Mouse (Mus musculus) v-Abl transformed pro-B cells (cell line): ENCODE measurements at regions not wholly inside any gene's neighbourhood (a gene's known extent, or its start where the extent isn't known, plus 50 kb on each side); places are given as distances from the start of the nearest gene placed in this dataset.

Source experiments
- in situ Hi-C, 2 experiments: fragments of 400-800 bp; cut with MboI; formaldehyde crosslinking; loops; one replicate each; pipeline ENCODE4 v1.15.1; 2025; ENCODE audit not compliant: unreplicated experiment in 2 of 2

DNA sequence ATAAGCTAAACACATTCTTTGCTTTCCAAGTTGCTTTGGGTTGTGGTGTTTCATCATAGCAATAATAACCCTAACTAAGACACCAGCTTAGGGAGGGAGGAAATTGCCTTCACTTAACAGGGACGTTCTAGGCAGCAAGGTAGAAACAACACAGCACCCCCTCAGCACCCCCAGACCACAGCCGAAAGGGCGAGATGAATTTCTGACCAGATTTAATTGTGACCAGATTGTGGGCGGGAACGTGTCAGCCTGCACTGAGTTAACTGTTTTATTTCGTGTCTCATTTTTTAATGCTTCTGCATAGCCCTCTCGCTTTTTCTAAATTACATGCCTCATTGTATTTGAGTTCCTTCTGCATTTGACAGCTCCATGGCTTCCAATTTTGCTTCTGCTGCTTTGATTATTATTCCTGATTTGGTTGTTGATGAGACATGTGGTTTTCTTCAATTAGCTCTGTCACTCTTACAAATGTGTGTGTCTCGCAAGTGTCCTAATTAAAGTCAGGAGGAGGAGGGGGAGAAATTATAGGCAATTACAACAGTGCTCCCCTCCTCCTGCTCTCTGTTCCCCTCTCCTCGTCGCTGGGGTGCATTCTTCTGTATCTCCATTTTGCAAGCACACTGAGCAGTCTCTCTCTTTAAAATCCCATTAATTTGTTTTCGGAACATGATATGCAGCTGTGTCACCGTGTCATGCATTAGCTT, 155.6 kb upstream of the Sel1l start:
- in situ Hi-C loops: no loop called here

DNA sequence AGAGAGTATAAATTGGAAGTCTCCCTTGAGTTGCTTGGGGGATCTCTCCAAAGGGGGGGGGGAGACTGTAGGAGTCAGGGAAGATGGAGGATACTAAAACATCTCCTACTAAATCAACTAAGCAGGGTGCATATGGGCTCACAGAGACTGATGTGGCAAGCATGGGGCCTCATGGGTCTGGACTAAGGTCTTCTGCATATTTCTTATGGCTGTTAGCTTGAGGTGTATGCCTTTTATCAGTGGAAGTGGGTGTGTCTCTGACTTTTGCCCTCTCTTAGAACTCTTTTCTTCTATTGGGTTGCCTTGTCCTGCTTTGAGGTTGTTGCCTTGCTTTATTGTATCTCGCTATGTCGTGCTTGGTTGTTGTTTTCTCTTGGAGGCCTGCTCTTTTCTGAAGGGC, 150.1 kb upstream of the Sel1l start:
- in situ Hi-C loops: no loop called here

DNA sequence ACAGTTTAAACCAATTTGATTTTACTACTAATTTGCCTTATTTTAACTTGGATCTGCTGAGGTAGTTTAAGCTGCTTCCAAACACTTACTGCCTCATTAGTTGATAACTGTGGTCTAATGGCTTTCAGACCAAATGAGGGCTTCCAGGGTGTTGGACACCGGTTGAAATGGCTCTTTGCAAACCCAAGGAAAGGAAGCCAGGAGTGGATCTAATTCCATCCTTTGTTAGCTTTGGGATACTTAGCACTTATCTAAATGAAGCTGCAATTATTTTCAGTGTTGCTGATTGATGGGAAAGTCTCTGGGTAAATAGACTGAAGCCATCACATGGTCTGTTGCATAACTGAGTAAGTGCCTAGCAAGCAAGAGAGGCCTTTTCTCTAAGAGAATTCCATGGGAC, 148.4 kb upstream of the Sel1l start:
- in situ Hi-C loops: no loop called here

DNA sequence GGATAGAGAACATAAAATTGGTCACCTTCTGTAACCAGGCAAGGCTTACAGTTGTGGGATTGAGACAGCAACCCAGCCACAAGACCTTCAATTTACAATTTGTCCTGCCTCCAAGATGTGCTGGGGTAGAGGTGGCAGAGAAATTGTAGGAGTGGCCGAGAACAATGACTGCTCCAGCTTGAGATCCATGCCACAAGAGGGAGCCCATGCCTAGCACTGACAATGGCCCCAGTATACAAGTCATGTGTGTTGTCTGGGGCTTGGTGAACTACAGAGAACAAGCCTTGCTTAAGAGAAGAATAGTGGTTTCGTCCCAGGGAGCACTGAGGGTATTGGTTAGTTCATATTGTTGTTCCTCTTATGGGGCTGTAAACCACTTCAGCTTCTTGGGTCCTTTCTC, 146.6 kb upstream of the Sel1l start:
- in situ Hi-C loops: no loop called here

DNA sequence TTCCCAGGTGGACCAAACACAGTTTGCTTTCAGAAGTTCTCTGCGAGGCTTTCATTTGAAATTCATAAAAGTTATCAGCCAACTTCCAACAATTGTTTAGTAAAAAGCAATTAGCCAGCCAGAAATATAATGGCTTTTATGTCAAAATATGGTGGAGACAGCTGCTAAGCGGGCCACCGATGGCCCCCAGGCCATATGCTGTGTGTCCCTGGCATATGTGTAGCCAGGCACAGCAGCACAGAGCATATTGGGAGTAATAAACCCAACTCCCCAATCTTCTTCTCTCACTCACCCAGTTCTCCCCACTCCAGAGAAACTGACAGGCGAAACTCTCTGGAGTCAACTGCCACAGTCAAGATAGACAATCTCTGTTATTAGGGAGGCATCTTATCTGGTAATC, 137.5 kb upstream of the Sel1l start:
- in situ Hi-C loops: no loop called here

DNA sequence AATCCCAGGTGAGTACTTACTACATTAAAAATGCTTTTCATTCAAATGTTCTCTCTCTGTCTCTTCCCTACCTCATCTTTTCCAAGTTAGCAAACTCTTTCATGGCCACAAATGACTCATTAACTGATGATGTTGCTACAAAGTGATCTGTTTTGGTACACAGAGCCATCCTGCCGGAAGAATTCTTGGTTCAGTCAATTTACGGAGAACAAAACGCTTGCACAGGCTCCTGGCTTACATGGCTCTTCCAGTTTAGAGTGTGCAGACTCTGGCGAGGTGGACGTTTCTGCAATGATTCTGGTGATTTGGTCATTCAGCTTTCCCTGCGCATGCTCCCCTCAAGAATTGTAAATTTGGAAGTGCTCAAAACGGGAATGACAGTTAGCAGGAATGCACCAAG, 131.4 kb upstream of the Sel1l start:
- in situ Hi-C loops: no loop called here

DNA sequence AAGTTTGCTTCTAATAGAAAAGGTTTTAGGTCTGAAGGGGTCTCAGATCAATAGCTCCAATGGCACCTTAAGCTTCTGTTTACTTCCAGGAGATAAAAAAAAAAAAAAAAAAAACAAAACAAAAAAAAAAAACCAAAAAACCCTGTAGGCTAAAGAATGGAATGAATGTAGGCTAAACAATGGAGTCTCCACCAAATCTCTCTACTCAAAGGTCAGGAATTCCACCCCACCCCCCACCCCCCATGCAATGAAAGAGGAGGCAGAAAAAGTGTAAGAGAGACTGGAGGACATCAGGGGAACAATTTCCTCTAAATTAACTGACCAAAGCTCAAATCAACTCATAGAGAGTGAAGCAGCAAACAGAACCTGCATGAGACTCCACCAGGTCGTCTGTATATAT, 122.1 kb upstream of the Sel1l start:
- in situ Hi-C loops: no loop called here

DNA sequence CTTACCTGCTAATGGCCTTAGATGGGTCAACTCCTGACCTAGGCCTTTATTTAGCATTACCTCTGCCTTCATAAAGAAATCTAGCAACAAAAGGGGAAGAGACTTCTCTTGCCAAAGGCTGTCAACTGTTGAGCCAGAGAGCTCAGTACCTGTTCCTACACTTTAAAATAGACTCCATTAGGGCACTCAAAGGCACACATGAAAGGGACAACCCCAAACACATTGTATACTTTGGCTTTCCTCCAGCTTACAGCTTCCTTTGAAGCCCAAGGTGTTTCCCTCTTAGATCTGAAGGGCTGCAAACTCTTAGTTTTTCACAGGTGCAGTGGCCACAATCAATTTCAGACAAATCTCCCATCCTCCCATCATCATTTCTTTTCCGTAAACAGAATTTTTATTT, 117.0 kb upstream of the Sel1l start:
- in situ Hi-C loops: no loop called here

DNA sequence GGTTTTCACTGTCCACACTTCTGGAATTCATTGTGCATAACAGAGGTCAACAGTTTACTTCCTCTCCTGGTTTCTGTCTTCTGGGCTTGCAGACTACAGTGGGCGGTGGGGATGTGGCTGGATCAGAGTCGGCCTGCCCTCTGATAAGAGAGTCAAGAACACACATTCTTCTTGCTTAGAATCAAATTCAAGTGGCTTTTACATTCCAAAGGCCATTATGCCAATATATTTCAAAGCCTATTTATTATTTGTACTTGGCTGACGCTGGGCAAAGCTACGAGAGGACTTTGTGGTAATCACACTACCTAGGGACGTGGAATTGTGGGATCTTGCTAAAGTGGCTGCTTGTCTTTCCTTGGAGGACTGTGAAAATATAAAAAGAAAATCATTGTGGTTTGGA, 114.3 kb upstream of the Sel1l start:
- in situ Hi-C loops: no loop called here

DNA sequence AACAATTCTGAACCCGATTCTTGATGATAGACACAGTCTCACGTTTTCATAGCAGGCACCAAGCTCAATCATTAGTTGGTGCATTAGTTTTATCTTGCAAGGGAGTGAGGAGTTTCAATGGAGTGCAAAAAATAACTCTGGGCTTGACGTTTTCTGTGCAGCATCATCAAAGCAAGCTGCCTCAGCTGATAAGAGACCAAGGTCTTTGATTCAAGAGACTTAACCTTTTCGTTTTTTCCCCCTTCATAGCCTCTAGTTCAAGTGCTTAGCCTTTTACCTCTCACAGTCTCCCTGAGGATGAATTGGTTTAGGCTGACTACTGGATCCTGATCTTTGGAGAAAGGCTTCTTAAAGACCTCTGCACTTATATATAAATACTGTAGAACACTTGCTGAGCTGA, 109.1 kb upstream of the Sel1l start:
- in situ Hi-C loops: no loop called here

DNA sequence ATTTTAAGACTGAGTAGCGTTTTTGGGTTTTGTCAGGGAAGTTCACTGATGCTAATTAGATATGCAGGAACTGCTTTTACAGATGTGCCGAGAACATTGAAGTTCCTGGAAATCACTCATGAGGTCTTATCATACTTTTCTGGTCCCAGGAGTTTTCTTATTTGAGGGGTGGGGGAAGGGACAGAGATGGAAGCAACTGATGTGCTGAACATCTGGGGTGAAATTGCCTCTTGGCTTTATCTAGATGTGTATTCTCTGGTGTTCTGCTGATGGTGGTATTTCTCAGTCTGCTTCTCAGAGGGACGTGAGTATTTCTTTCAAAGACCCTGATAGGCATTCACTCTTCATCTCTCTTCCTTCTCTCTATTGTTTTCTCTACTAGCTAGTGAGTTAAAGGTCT, 107.5 kb upstream of the Sel1l start:
- in situ Hi-C loops: no loop called here

DNA sequence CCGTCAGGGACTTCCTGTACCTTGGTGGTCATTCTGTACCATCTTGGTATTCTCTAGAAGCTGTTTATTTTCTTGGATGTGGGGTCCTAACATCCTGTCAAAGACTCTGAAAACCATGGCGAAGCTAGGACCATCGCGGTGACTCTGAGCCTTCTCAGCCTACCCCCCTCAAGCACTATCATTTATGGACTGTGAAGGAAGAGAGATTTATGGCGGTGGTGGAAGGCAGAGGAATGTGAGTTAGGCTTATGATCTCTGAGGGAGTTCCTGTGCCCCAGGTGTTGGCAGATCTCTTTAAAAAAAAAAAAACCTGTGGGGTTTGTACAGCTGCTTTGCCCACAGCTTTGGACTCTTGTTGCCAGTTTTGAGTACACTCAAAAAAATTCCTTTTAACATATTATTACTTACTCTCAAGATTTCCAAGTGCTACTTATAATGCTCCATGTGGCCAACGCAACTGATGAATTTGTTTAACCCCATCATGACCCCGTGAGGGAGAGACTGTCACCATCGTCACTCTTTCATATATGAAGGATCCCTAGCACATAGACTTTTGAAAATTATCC, 99.7 kb upstream of the Sel1l start:
- in situ Hi-C loops: no loop called here

DNA sequence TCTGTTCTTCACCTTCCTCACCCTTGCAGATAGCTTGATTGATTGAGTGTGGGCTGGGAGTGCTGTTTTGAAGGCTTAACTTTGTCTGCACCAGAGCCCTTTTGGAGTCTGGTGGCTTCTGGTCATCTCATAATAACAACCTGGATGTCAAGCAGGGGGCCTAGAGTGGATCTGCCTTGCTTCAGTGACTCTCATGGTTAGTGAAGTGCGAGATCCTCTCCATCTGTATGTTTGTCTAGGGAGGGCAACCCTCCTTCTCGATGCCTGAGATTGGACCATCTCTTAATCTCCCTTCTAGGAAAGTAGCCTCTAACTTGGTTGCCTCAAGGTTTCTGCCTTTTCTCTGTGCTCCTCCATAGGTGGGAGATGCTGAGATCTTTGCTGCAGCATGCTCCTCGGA, 99.0 kb upstream of the Sel1l start:
- in situ Hi-C loops: no loop called here

DNA sequence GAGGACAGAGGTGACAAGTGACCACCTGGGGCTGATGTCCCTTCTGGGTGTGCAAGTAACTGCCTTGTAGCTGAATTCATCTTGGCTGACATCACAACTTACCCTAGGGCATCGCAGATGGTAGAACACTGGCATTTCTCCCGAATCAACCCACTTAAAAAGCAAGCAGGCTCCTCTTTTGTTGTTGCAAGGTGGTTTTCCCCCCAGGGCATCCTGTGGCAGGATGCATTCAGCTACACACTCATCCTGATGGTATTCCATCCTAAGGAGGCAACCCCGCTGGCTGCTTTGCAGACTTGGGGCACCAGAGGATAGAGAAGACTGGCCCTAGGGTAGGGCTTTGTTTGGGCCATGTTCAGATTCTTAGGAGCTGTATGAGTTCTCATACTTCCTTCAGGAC, 97.6 kb upstream of the Sel1l start:
- in situ Hi-C loops: no loop called here

DNA sequence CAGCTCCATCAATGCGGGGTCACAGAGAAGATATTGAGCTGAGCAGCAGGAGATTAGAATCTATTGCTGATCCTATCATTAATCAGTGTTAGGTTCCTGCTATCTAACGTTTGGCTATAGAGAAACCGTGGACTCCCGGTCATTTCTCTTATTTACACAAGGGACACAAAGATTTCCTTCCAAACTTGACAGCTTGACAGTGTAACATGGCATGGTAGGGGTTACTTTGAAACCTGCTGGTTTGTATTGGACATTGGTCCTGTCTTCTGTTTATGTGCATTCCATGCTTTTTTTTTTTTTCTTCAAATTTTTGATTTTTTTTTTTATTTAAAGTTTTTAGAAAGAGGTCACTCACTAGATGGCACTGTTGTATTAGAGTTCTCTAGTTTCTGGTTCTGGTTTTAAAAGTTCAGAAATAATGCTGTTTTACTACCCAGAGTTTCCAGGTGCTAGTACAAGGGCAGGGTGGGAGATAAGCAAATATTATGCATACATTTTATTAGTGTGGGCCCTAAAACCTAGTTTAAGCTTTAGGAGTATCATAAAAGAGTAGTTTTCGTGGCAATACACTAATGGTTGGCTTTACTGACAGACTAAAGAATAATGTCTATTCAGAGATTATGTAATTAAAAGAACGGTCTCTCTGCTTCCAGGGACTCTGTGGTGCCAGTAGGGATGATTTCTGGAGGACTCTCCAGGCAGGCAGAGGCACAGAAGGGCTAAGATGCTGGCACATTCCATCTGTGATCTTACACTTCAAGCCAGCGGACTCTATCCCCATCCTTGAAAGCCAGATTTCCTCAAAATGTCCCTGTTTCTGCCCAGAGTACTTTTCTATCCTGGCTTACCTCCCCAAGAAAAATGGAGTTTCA, 83.8 kb upstream of the Sel1l start:
- in situ Hi-C loops: no loop called here

DNA sequence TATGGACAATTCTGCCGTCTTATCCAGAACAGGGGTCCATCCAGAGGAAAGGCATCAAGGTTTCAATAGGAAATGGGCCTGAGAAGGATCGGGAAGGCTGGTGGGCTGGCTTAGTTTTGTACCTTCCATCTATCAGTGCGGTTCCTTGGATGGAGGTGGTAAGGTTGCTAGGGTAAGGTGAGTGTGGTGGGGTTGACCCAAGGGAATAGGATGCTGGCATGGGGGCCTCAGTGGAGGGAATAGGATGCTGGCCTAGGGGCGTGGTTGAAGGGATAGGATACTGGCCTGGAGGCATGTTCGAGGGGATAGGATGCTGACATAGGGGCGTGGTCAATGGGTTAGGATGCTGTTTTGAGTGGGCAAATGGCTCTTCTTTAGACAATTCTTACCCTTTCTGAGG, 82.6 kb upstream of the Sel1l start:
- in situ Hi-C loops: no loop called here

DNA sequence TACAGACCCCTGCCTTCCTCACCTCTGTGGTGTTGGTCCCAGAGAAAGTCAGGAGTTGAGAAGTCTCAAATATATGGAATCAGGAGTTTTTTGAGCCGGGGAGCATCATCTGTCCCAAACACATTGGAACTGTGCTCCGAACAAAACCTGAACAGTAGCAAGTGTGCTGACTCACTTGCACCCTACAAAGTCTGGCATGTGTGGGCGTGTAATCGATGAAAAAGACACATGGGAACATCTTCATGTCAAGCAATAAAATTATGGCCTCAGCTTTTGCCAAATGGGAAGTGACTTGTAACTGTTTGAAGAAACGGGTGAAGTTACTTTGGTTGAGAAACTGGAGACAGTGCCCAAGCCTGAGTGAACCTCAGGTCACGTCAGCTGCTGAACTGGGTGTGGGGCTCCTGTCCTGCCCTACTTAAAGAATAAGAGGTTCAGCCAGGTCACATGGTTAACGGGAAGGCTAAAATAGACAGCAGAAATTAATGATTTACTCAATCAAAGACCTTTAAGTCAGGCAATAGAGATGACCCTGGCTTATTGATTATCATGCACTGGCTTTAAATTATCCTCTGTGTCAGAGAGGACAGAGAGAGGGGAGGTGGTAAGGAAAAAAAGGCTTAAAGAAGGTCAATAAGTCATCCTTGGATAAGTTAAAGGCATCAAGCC, 80.6 kb upstream of the Sel1l start:
- in situ Hi-C loops: no loop called here

DNA sequence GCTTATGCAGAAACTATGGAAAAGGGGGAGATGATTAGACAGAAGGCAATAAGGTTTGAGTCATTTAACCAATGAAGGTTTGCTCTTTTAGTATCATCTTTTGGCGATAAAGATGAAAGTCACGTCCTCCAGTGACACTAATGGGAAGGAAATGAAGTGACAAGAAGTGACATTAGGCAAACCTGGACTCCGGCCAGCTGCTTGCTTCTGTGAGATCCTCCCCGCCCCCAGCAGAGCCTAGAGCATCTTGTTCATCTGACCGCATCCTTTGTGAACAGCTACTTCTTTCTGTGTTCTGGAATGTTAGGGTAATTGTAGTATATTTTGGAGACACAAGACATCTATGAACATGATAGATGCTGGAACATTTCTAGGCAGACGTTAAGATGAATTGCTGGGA, 78.6 kb upstream of the Sel1l start:
- in situ Hi-C loops: no loop called here

DNA sequence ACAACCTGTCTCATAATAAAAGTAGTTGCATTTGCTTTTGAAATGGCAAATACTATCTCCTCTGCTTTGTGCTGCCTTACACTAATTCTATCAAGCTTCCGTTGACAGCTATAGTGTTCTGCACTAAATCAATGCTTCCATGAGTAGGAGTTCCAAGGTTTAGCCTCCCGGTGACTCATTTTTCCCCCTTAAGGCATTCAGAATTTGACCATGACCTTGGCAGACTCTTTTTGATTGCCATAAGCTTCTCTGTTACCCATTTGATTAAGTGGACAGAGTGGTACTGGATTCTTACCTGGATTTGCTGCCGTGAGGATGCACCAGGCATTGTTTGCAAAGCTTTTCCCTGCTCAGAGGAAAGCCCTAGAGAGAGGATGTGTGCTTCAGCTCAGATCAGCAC, 66.5 kb upstream of the Sel1l start:
- in situ Hi-C loops: no loop called here

DNA sequence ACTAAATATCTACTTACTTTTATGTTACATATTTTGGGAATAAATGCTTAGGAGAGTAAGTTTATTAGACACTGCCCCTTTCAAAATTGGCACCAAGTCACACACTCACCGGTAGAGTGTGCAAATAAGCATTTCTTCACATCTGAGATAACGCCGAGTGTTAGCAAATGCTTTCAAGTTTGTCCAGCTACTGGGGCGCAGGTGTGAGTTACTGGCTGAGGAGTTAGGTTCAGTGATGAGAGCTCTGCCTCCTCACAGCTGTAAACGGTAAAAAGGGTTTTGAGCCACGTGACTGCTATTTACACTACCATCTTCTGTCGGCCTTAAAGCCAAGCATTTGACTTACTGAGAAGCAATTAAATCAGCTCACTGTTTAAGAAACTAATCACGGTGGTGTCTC, 61.6 kb upstream of the Sel1l start:
- in situ Hi-C loops: no loop called here
